Mouse (Mus musculus): ENCODE data around the gene Armh1.

- TF ChIP-seq POLR2A (IDR thresholded peaks at IDR 0.05; ENCODE audit: extremely low read depth, insufficient read depth, low read length): no peak
- TF ChIP-seq CTCF (IDR thresholded peaks at IDR 0.05; ENCODE audit: low read depth, low read length): no peak
Observed at GRCm38 (mm10) chr4:117277021-117277420, 25.1 kb upstream of the Armh1 start.
